Mouse (Mus musculus) midbrain, postnatal 0 days (tissue): Measurements from ENCODE around the gene Sfi1. TPM values are rescaled to one million over a fixed set of nuclear protein-coding genes. Genes with fewer than 3 reads are reported as not detected.
"Not testable (repeated sequence)": the region's sequence is repeated elsewhere in the genome, so short reads cannot be mapped to it uniquely, and the experiment has no call there.

ENCODE experiments used
- ATAC-seq: fragments of 200-750 bp; cut with Nextera tagmentation; 2 replicates; pipeline ENCODE4 v1.8.0; 2017; ENCODE audit warnings: moderate number of reproducible peaks, mild to moderate bottlenecking, moderate TSS enrichment, moderate library complexity; ENCODE audit not compliant: low FRiP score
- DNase-seq: peaks from one replicate; pipeline ENCODE4 v3.0.0-alpha.2; 2015; ENCODE audit warnings: low spot score
- H3K27ac ChIP-seq: fragments of 300-500 bp; sonication (generic); 2 replicates; pipeline ENCODE4 v1.5.1; 2014; ENCODE audit warnings: low read depth, mild to moderate bottlenecking, low read length, mixed read lengths
- H3K27me3 ChIP-seq: fragments of 300-500 bp; sonication (generic); 2 replicates; pipeline ENCODE4 v1.6.1; 2014; ENCODE audit warnings: low read length, control low read depth, mixed read lengths; ENCODE audit not compliant: insufficient read depth
- H3K36me3 ChIP-seq: fragments of 300-500 bp; sonication (generic); 2 replicates; pipeline ENCODE4 v1.6.1; 2014; ENCODE audit warnings: low read length, control low read depth, mixed read lengths; ENCODE audit not compliant: insufficient read depth
- H3K4me1 ChIP-seq: fragments of 300-500 bp; sonication (generic); 2 replicates; pipeline ENCODE4 v1.6.1; 2014; ENCODE audit warnings: mild to moderate bottlenecking, control low read depth, antibody characterized with exemption, low read length, mixed read lengths; ENCODE audit not compliant: insufficient read depth
- H3K4me2 ChIP-seq: fragments of 300-500 bp; sonication (generic); 2 replicates; pipeline ENCODE4 v1.6.1; 2014; ENCODE audit warnings: low read depth, mild to moderate bottlenecking, low read length, mixed read lengths; ENCODE audit not compliant: poor library complexity, severe bottlenecking
- H3K4me3 ChIP-seq: fragments of 300-500 bp; sonication (generic); 2 replicates; pipeline ENCODE4 v1.5.1; 2014; ENCODE audit warnings: low read depth, mild to moderate bottlenecking, low read length, moderate library complexity
- H3K9ac ChIP-seq: fragments of 300-500 bp; sonication (generic); replicated peaks from 2 replicates; pipeline ENCODE4 v1.6.1; 2014; ENCODE audit warnings: mild to moderate bottlenecking, low read length, moderate library complexity, mixed read lengths; ENCODE audit not compliant: poor library complexity, severe bottlenecking
- H3K9me3 ChIP-seq: fragments of 300-500 bp; sonication (generic); 2 replicates; pipeline ENCODE4 v1.6.1; 2016; ENCODE audit warnings: low read length, control low read depth
- CTCF ChIP-seq: IDR thresholded peaks from 2 replicates; pipeline ENCODE4 v1.5.1; 2016; ENCODE audit warnings: antibody characterized with exemption, mild to moderate bottlenecking
- WGBS: fragments of 180-500 bp; shearing (Covaris S2); extraction: QIAGEN DNeasy Blood & Tissue Kit; methylation state at CpG from one replicate; pipeline ENCODE4 v1.1.7; 2014; 5-methylcytosine and 5-hydroxymethylcytosine counted together
- polyA plus RNA-seq: library from polyadenylated mRNA; unstranded; fragments of >200 nt; fragmentation: Nextera tagmentation; extraction: Ambion mirVana; gene quantifications from 2 replicates; pipeline ENCODE4 v1.2.1, GENCODE M21; 2015
- total RNA-seq: library from RNA; depleted of rRNA; stranded (reverse); fragments of >200 nt; gene quantifications from 2 replicates; pipeline ENCODE4 v1.2.3, GENCODE M21; 2014

Sfi1 gene
- total and polyA plus RNA-seq, 2 experiments from 2014 or later: 11.3 to 17.6 TPM

DNA sequence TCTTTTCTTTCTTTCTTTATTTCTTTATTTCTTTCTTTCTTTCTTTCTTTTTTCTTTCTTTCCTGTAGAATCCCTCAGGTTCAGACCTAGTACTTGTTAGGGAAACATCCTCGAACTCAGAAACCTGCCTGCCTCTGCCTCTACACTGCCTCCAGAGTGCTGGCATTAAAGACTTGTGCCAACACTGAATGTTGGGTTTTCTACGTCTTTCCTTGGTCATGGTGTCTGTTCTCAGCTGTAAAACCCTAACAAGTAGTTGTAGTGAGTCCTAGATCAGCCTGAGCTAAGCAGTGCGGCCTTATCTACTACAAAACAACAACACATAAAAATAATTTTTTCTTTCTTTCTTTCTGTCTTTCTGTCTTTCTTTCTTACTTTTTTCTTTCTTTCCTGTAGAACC is 78.9 kb downstream of the Sfi1 start:
- Histone ChIP-seq H3K4me3 (no peak overlapping the region), H3K27me3 (no peaks in the 10 kb centered on the region), H3K36me3 (no peaks in the 10 kb centered on the region), H3K27ac (no peak overlapping the region), H3K9ac (no peak overlapping the region), H3K9me3 (0 out of 2 replicates have a peak, but pooled peaks cover 2% of the 10 kb centered on the region), H3K4me2 (no peak overlapping the region), H3K4me1 (no peaks in the 10 kb centered on the region)
- WGBS: 75% methylated on average over 3 of the region's 3 CpGs
- no peak for DNase-seq
- TF ChIP-seq CTCF: no peak
- no peak for ATAC-seq

DNA sequence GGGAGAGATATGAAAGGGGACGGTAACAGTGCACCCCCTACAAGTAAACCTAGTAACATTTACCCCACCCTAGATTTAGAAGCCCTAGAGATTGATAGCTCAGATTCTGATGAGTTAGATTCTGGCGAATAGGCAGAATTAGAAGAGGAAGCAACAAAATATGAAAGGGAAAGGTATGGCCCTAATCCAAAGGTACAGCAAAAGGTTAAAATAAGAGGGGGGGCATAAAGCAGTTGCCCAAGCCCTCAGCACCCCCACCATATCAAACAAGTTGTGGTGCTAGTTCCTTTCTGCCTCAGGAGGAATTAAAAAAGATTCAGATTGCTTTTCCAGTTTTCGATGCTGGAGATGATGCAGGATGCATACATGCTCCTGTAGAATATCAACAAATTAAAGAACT is 87.1 kb downstream of the Sfi1 start:
- H3K9ac ChIP-seq: no peak overlapping the region
- H3K27ac ChIP-seq: no peak overlapping the region
- WGBS: 86% methylated on average over 3 of the region's 3 CpGs
- ATAC-seq (no peak), DNase-seq (no peak)
- no peaks in the 10 kb centered on the region for H3K36me3 ChIP-seq
- no peak for TF ChIP-seq CTCF
- no peaks in the 10 kb centered on the region for H3K27me3 ChIP-seq
- no peaks in the 10 kb centered on the region for H3K4me1 ChIP-seq
- no peak overlapping the region for H3K4me3 ChIP-seq
- H3K4me2 ChIP-seq: no peak overlapping the region
- peaks cover 37% of the 10 kb centered on the region for H3K9me3 ChIP-seq

DNA sequence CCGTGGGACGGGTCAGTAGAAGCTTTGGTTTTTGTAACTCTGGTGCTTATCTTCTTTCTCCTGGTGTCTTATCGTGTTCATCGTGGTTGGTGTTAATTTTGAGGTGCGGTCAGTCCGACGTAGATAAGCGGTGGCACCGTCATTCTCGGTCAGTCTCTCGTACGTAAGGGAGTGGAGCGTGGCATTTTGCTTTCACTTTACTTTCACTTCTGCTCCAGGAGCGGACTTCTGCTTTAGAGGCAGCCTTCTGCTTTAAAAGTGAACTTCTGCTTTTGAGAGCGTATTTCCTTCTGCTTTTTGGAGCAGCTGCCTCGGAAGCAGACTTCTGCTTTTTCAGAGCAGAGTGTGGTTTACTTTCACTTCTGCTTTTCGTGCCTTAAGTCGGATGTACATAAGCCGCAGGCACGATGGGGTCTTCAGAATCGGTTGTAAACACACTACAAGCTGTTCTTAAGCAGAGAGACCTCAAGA is 88.0 kb downstream of the Sfi1 start:
- no peak for DNase-seq
- Histone ChIP-seq H3K27me3 (no peaks in the 10 kb centered on the region), H3K27ac (no peak overlapping the region), H3K9ac (no peak overlapping the region), H3K4me2 (no peak overlapping the region), H3K9me3 (peaks cover 41% of the 10 kb centered on the region), H3K4me3 (no peak overlapping the region), H3K36me3 (no peaks in the 10 kb centered on the region), H3K4me1 (no peaks in the 10 kb centered on the region)
- 92% methylated on average over 21 of the region's 21 CpGs for WGBS
- no peak for ATAC-seq
- no peak for TF ChIP-seq CTCF

DNA sequence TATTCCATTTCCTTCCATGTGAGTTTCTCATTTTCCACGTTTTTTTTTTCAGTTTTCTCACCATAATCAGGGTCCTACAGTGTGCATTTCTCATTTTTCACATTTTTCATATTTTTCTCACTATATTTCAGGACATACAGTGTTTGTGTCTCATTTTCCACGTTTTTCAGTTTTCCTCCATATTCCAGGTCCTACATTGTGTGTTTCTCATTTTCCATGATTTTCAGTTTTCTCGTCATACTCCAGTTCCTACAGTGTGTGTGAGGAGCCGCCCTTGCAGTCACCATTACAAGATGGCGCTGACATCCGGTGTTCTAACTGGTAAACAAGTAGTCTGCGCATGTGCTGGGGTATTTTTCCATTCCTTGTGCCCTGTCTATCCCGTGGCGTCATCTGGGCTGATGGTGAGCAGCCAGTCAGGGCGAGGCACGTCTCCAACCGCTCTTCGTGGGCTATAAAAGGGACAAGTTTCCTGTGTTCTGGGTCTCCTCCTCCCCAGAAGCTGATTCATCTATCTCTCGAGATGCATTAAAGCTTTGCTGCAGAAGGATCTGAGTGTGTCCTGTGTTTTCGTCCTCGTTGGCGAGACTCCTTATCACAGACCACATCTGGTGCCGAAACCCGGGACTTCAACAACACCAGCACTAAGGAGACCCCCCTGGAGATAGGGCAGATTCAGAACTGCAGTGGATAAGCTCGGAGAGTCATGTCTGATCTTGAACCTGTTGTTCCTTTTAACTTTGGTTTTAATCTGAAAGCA is 88.6 kb downstream of the Sfi1 start:
- not testable (repeated sequence) for H3K4me3 ChIP-seq, H3K36me3 ChIP-seq, DNase-seq, H3K9ac ChIP-seq, H3K27ac ChIP-seq, H3K27me3 ChIP-seq, ATAC-seq, H3K4me2 ChIP-seq, H3K4me1 ChIP-seq
- H3K9me3 ChIP-seq: peaks cover 46% of the 10 kb centered on the region
- 85% methylated on average over 20 of the region's 20 CpGs for WGBS

DNA sequence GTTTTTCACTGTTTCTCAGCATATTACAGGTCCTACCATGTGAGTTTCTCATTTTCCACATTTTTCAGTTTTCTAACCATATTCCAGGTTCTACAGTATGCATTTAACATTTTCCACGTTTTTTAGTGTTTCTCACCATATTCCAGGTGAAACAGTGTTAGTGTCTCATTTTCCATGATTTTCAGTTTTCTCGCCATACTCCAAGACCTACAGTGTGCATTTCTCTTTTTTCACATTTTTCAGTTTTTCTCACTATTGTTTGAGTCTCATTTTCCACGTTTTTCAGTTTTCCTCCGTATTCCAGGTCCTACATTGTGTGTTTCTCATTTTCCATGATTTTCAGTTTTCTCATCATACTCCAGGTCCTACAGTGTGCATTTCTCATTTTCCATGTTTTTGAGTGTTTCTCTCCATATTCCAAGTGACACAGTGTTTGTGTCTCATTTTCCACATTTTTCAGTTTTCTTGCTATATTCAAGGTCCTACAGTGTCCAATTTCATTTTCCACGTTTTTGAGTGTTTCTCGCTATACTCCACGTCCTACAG is 89.6 kb downstream of the Sfi1 start:
- Histone ChIP-seq H3K36me3 (no peaks in the 10 kb centered on the region), H3K4me3 (no peak overlapping the region), H3K27me3 (no peaks in the 10 kb centered on the region), H3K27ac (no peak overlapping the region), H3K9ac (no peak overlapping the region), H3K4me2 (no peak overlapping the region), H3K4me1 (no peaks in the 10 kb centered on the region), H3K9me3 (peaks cover 42% of the 10 kb centered on the region)
- 75% methylated on average over 7 of the region's 7 CpGs for WGBS
- no peak for TF ChIP-seq CTCF
- DNase-seq: peak; percentile 4
- peak; percentile 69; the same call in 1 of the 2 replicates for ATAC-seq

DNA sequence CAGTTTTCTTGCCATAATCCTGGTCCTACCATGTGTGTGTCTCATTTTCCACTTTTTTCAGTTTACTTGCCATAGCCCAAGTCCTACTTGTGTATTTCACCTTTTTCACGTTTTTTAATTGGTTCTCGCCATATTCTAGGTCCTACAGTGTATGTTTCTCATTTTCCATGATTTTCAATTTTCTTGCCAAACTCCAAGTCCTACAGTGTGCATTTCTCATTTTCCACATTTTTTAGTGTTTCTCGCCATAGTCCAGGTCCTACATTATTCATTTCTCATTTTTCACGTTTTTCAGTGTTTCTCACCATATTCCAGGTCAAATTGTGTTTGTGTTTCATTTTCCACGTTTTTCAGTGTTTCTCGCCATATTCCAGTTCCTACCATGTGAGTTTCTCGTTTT is 90.6 kb downstream of the Sfi1 start:
- ATAC-seq, H3K4me3 ChIP-seq, H3K27me3 ChIP-seq, DNase-seq, H3K9ac ChIP-seq, H3K36me3 ChIP-seq, H3K4me2 ChIP-seq, H3K4me1 ChIP-seq, H3K27ac ChIP-seq: not testable (repeated sequence)
- peaks cover 42% of the 10 kb centered on the region for H3K9me3 ChIP-seq
- WGBS: 82% methylated on average over 7 of the region's 7 CpGs
